Mouse (Mus musculus) brain, embryonic 14.5 days (tissue): Measurements from ENCODE around the gene Lgals12.

Experiments
- CTCF ChIP-seq: fragments of 200-500 bp; IDR thresholded peaks from 2 replicates; pipeline ENCODE4 v1.5.1; 2012; ENCODE audit warnings: inconsistent platforms, mild to moderate bottlenecking, moderate library complexity, borderline replicate concordance; ENCODE audit not compliant: insufficient read depth, insufficient read length; ENCODE audit errors: extremely low read depth
- POLR2A ChIP-seq: fragments of 200-500 bp; IDR thresholded peaks from 2 replicates; pipeline ENCODE4 v1.6.1; 2012; ENCODE audit warnings: mild to moderate bottlenecking, inconsistent platforms, borderline replicate concordance; ENCODE audit not compliant: poor library complexity, insufficient read depth, insufficient read length, severe bottlenecking; ENCODE audit errors: extremely low read depth

- TF ChIP-seq POLR2A: no peak
- no peak for TF ChIP-seq CTCF
Observed at GRCm38 (mm10) chr19:7585279-7585678, 21.7 kb downstream of the Lgals12 start.
